Mouse (Mus musculus) cerebellum, postnatal 4 days (tissue): Measurements from ENCODE around the gene Os9.
"Not testable (repeated sequence)": the region's sequence is repeated elsewhere in the genome, so short reads cannot be mapped to it uniquely, and the experiment has no call there.

ENCODE experiments used
- DNase-seq, 2 experiments: peaks; one replicate each; pipeline ENCODE4 v3.0.0; 2022; ENCODE audit warnings: low spot score in 2 of 2, mixed read lengths in 1 of 2

The Os9 gene

GRCm38 (mm10) chr10:127145303-127145702, 24.4 kb upstream of the Os9 start:
- no peak for DNase-seq

GRCm38 (mm10) chr10:127144536-127144935, 23.6 kb upstream of the Os9 start:
- no peak for DNase-seq

- no peak for DNase-seq
Observed at GRCm38 (mm10) chr10:127143228-127143627, 22.3 kb upstream of the Os9 start.

- DNase-seq = no peak
Observed at GRCm38 (mm10) chr10:127141500-127141899, 20.6 kb upstream of the Os9 start.

- no peak for DNase-seq
Observed at GRCm38 (mm10) chr10:127140971-127141370, 20.0 kb upstream of the Os9 start.

GRCm38 (mm10) chr10:127138328-127139141, 17.6 kb upstream of the Os9 start:
- DNase-seq = no peak

GRCm38 (mm10) chr10:127137896-127138295, 17.0 kb upstream of the Os9 start:
- DNase-seq = no peak

- no peak for DNase-seq
Observed at GRCm38 (mm10) chr10:127136510-127136909, 15.6 kb upstream of the Os9 start.

GRCm38 (mm10) chr10:127135118-127135836, 14.3 kb upstream of the Os9 start:
- no peak for DNase-seq

GRCm38 (mm10) chr10:127134394-127135035, 13.6 kb upstream of the Os9 start:
- DNase-seq = not testable (repeated sequence)

- no peak for DNase-seq
Observed at GRCm38 (mm10) chr10:127132469-127132868, 11.5 kb upstream of the Os9 start.

GRCm38 (mm10) chr10:127129431-127129830, 8.5 kb upstream of the Os9 start:
- no peak for DNase-seq

GRCm38 (mm10) chr10:127127711-127128279, 6.9 kb upstream of the Os9 start:
- DNase-seq = no peak

- DNase-seq = no peak
Observed at GRCm38 (mm10) chr10:127126579-127126978, 5.6 kb upstream of the Os9 start.

GRCm38 (mm10) chr10:127125210-127126001, 4.5 kb upstream of the Os9 start:
- peak in 1 of 2 experiments; percentile 15 for DNase-seq

- DNase-seq = peak in 1 of 2 experiments; percentile 67
Observed at GRCm38 (mm10) chr10:127123436-127123805, 2.5 kb upstream of the Os9 start.

- DNase-seq = no peak
Observed at GRCm38 (mm10) chr10:127122784-127123435, 2.0 kb upstream of the Os9 start.

- DNase-seq = no peak
Observed at GRCm38 (mm10) chr10:127122018-127122417, 1.1 kb upstream of the Os9 start.

- peak in 1 of 2 experiments; percentile 19 for DNase-seq
Observed at GRCm38 (mm10) chr10:127120301-127121065, 448 bp downstream of the Os9 start.

- no peak for DNase-seq
Observed at GRCm38 (mm10) chr10:127119229-127119628, 1.7 kb downstream of the Os9 start.
